Mouse (Mus musculus) midbrain, postnatal 0 days (tissue): ENCODE results near the gene Nrp1. TPM values are rescaled to one million over a fixed set of nuclear protein-coding genes. Genes with fewer than 3 reads are reported as not detected.
A peak's percentile ranks its signal among the peaks of the same experiment; 100 is the strongest.

Source experiments
- ATAC-seq: fragments of 200-750 bp; cut with Nextera tagmentation; 2 replicates; pipeline ENCODE4 v1.8.0; 2017; ENCODE audit warnings: moderate number of reproducible peaks, mild to moderate bottlenecking, moderate TSS enrichment, moderate library complexity; ENCODE audit not compliant: low FRiP score
- DNase-seq: peaks from one replicate; pipeline ENCODE4 v3.0.0-alpha.2; 2015; ENCODE audit warnings: low spot score
- H3K27ac ChIP-seq: fragments of 300-500 bp; sonication (generic); 2 replicates; pipeline ENCODE4 v1.5.1; 2014; ENCODE audit warnings: low read depth, mild to moderate bottlenecking, low read length, mixed read lengths
- H3K27me3 ChIP-seq: fragments of 300-500 bp; sonication (generic); 2 replicates; pipeline ENCODE4 v1.6.1; 2014; ENCODE audit warnings: low read length, control low read depth, mixed read lengths; ENCODE audit not compliant: insufficient read depth
- H3K36me3 ChIP-seq: fragments of 300-500 bp; sonication (generic); 2 replicates; pipeline ENCODE4 v1.6.1; 2014; ENCODE audit warnings: low read length, control low read depth, mixed read lengths; ENCODE audit not compliant: insufficient read depth
- H3K4me1 ChIP-seq: fragments of 300-500 bp; sonication (generic); 2 replicates; pipeline ENCODE4 v1.6.1; 2014; ENCODE audit warnings: mild to moderate bottlenecking, control low read depth, antibody characterized with exemption, low read length, mixed read lengths; ENCODE audit not compliant: insufficient read depth
- H3K4me2 ChIP-seq: fragments of 300-500 bp; sonication (generic); 2 replicates; pipeline ENCODE4 v1.6.1; 2014; ENCODE audit warnings: low read depth, mild to moderate bottlenecking, low read length, mixed read lengths; ENCODE audit not compliant: poor library complexity, severe bottlenecking
- H3K4me3 ChIP-seq: fragments of 300-500 bp; sonication (generic); 2 replicates; pipeline ENCODE4 v1.5.1; 2014; ENCODE audit warnings: low read depth, mild to moderate bottlenecking, low read length, moderate library complexity
- H3K9ac ChIP-seq: fragments of 300-500 bp; sonication (generic); replicated peaks from 2 replicates; pipeline ENCODE4 v1.6.1; 2014; ENCODE audit warnings: mild to moderate bottlenecking, low read length, moderate library complexity, mixed read lengths; ENCODE audit not compliant: poor library complexity, severe bottlenecking
- H3K9me3 ChIP-seq: fragments of 300-500 bp; sonication (generic); 2 replicates; pipeline ENCODE4 v1.6.1; 2016; ENCODE audit warnings: low read length, control low read depth
- CTCF ChIP-seq: IDR thresholded peaks from 2 replicates; pipeline ENCODE4 v1.5.1; 2016; ENCODE audit warnings: antibody characterized with exemption, mild to moderate bottlenecking
- whole genome bisulfite sequencing: fragments of 180-500 bp; shearing (Covaris S2); extraction: QIAGEN DNeasy Blood & Tissue Kit; methylation state at CpG from one replicate; pipeline ENCODE4 v1.1.7; 2014; 5-methylcytosine and 5-hydroxymethylcytosine counted together
- polyA plus RNA-seq: library from polyadenylated mRNA; unstranded; fragments of >200 nt; fragmentation: Nextera tagmentation; extraction: Ambion mirVana; gene quantifications from 2 replicates; pipeline ENCODE4 v1.2.1, GENCODE M21; 2015
- total RNA-seq: library from RNA; depleted of rRNA; stranded (reverse); fragments of >200 nt; gene quantifications from 2 replicates; pipeline ENCODE4 v1.2.3, GENCODE M21; 2014

The Nrp1 gene
- total and polyA plus RNA-seq, 2 experiments from 2014 or later = 57.9 to 59.3 TPM

- Histone ChIP-seq H3K36me3 (peaks cover 29% of the 10 kb centered on the region), H3K4me2 (no peak overlapping the region), H3K4me3 (no peak overlapping the region), H3K9me3 (no peaks in the 10 kb centered on the region), H3K9ac (no peak overlapping the region), H3K4me1 (no peaks in the 10 kb centered on the region), H3K27me3 (no peaks in the 10 kb centered on the region), H3K27ac (no peak overlapping the region; the same call in 1 of the 2 replicates)
- no peak for TF ChIP-seq CTCF
- DNase-seq = no peak
- no peak for ATAC-seq
- WGBS = 61% methylated on average over 12 of the region's 12 CpGs
Observed at GRCm38 (mm10) chr8:128437156-128437825, 78.9 kb downstream of the Nrp1 start.

- ATAC-seq (no peak), DNase-seq (no peak)
- no peaks in the 10 kb centered on the region for H3K4me1 ChIP-seq
- no peak overlapping the region for H3K4me3 ChIP-seq
- WGBS = 75% methylated on average over 1 of the region's 1 CpGs
- TF ChIP-seq CTCF = no peak
- H3K27me3 ChIP-seq = no peaks in the 10 kb centered on the region
- no peak overlapping the region for H3K27ac ChIP-seq
- H3K9ac ChIP-seq = no peak overlapping the region
- H3K9me3 ChIP-seq = no peaks in the 10 kb centered on the region
- no peak overlapping the region for H3K4me2 ChIP-seq
- no peaks in the 10 kb centered on the region for H3K36me3 ChIP-seq
Observed at GRCm38 (mm10) chr8:128441407-128441806, 83.0 kb downstream of the Nrp1 start.

GRCm38 (mm10) chr8:128445596-128445995 lies 87.2 kb downstream of the Nrp1 start:
- no peak overlapping the region for H3K4me2 ChIP-seq
- no peaks in the 10 kb centered on the region for H3K9me3 ChIP-seq
- no peak for DNase-seq
- no peak for TF ChIP-seq CTCF
- no peak overlapping the region for H3K27ac ChIP-seq
- no peaks in the 10 kb centered on the region for H3K36me3 ChIP-seq
- ATAC-seq = no peak
- 37% methylated on average over 4 of the region's 4 CpGs for WGBS
- peaks cover 2% of the 10 kb centered on the region; the same call in 1 of the 2 replicates for H3K4me1 ChIP-seq
- H3K9ac ChIP-seq = no peak overlapping the region
- H3K27me3 ChIP-seq = no peaks in the 10 kb centered on the region
- no peak overlapping the region for H3K4me3 ChIP-seq

GRCm38 (mm10) chr8:128446636-128447035 lies 88.2 kb downstream of the Nrp1 start:
- Histone ChIP-seq H3K4me1 (peaks cover 3% of the 10 kb centered on the region; the same call in 1 of the 2 replicates), H3K4me3 (no peak overlapping the region), H3K36me3 (no peaks in the 10 kb centered on the region), H3K4me2 (no peak overlapping the region), H3K27ac (no peak overlapping the region), H3K9me3 (no peaks in the 10 kb centered on the region), H3K27me3 (no peaks in the 10 kb centered on the region), H3K9ac (no peak overlapping the region)
- WGBS = 89% methylated on average over 3 of the region's 3 CpGs
- DNase-seq (no peak), ATAC-seq (no peak)
- TF ChIP-seq CTCF = no peak

GRCm38 (mm10) chr8:128447320-128447719 lies 88.9 kb downstream of the Nrp1 start:
- no peaks in the 10 kb centered on the region for H3K36me3 ChIP-seq
- H3K9ac ChIP-seq = no peak overlapping the region
- WGBS = 94% methylated on average over 3 of the region's 3 CpGs
- H3K9me3 ChIP-seq = no peaks in the 10 kb centered on the region
- H3K4me2 ChIP-seq = no peak overlapping the region
- ATAC-seq (no peak), DNase-seq (no peak)
- peaks cover 3% of the 10 kb centered on the region; the same call in 1 of the 2 replicates for H3K4me1 ChIP-seq
- H3K4me3 ChIP-seq = no peak overlapping the region
- no peak for TF ChIP-seq CTCF
- H3K27ac ChIP-seq = no peak overlapping the region
- no peaks in the 10 kb centered on the region for H3K27me3 ChIP-seq

GRCm38 (mm10) chr8:128450390-128451032 lies 92.1 kb downstream of the Nrp1 start:
- WGBS = 44% methylated on average over 9 of the region's 9 CpGs
- DNase-seq (no peak), ATAC-seq (no peak)
- Histone ChIP-seq H3K4me2 (no peak overlapping the region), H3K4me3 (no peak overlapping the region), H3K9ac (peak overlapping the region; percentile 3; the same call in 1 of the 2 replicates), H3K9me3 (no peaks in the 10 kb centered on the region), H3K36me3 (no peaks in the 10 kb centered on the region), H3K27me3 (no peaks in the 10 kb centered on the region), H3K4me1 (peaks cover 3% of the 10 kb centered on the region; the same call in 1 of the 2 replicates), H3K27ac (peak overlapping the region; percentile 39; the same call in 1 of the 2 replicates)
- TF ChIP-seq CTCF = no peak
